Mouse (Mus musculus): ENCODE measurements around the gene Cfl2.

GRCm38 (mm10) chr12:54861991-54862605 lies 579 bp downstream of the Cfl2 start:
- TF ChIP-seq CTCF (IDR thresholded peaks at IDR 0.05; ENCODE audit: borderline replicate concordance, extremely low read depth, insufficient read depth, insufficient read length) = no peak
- TF ChIP-seq POLR2A (IDR thresholded peaks at IDR 0.05; ENCODE audit: borderline replicate concordance, extremely low read depth, insufficient read depth, insufficient read length, poor library complexity, severe bottlenecking) = 0 out of 2 replicates have a peak, but pooled peaks have one; percentile 17

All from brain, embryonic 14.5 days (tissue).